Mouse (Mus musculus) ES-E14 (cell line): ENCODE results near the gene Nfkbil1. TPM values are rescaled to one million over a fixed set of nuclear protein-coding genes. Genes with fewer than 3 reads are reported as not detected.

Experiments used
- DNase-seq: peaks from one replicate; pipeline ENCODE4 v3.0.0-alpha.2; 2013; ENCODE audit warnings: low read depth, low spot score
- H3K27ac ChIP-seq: 2 replicates; pipeline ENCODE4 v1.5.1; 2012; ENCODE audit warnings: low read depth, mild to moderate bottlenecking, low read length, moderate library complexity, mixed read lengths; ENCODE audit not compliant: poor library complexity, insufficient read depth, severe bottlenecking
- H3K36me3 ChIP-seq: 2 replicates; pipeline ENCODE4 v1.6.1; 2012; ENCODE audit warnings: mild to moderate bottlenecking, low read length, moderate library complexity, mixed read lengths; ENCODE audit not compliant: control insufficient read depth, poor library complexity, insufficient read depth, severe bottlenecking
- H3K4me1 ChIP-seq, 2 experiments: fragments of 150-350 bp in 1 of 2; sonication (generic) in 1 of 2; 2 replicates each; pipeline ENCODE4 v1.6.1; 2012; ENCODE audit warnings: low read length in 2 of 2, mild to moderate bottlenecking in 1 of 2, mixed read lengths in 1 of 2; ENCODE audit not compliant: control insufficient read depth in 2 of 2, insufficient read depth in 2 of 2, poor library complexity in 1 of 2
- H3K4me3 ChIP-seq, 2 experiments: fragments of 150-350 bp in 1 of 2; sonication (generic) in 1 of 2; 2 replicates each; pipeline ENCODE4 v1.5.1; 2012; ENCODE audit warnings: low read length in 2 of 2, low read depth in 1 of 2, mild to moderate bottlenecking in 1 of 2, mixed read lengths in 1 of 2; ENCODE audit not compliant: insufficient read depth in 1 of 2, poor library complexity in 1 of 2, severe bottlenecking in 1 of 2
- H3K9ac ChIP-seq: 2 replicates; pipeline ENCODE4 v1.6.1; 2012; ENCODE audit warnings: low read depth, mild to moderate bottlenecking, low read length, mixed read lengths; ENCODE audit not compliant: poor library complexity, insufficient read depth, severe bottlenecking
- H3K9me3 ChIP-seq: fragments of 150-350 bp; sonication (generic); 2 replicates; pipeline ENCODE4 v1.6.1; 2012; ENCODE audit warnings: low read depth, mild to moderate bottlenecking, low read length; ENCODE audit not compliant: control insufficient read depth, insufficient read depth
- CHD2 ChIP-seq: IDR thresholded peaks from 2 replicates; pipeline ENCODE4 v1.6.1; 2014; ENCODE audit warnings: mild to moderate bottlenecking, low read depth, low read length, inconsistent platforms
- HCFC1 ChIP-seq: IDR thresholded peaks from 2 replicates; pipeline ENCODE4 v1.6.1; 2012; ENCODE audit warnings: low read length, inconsistent platforms, borderline replicate concordance; ENCODE audit not compliant: insufficient read depth
- MAFK ChIP-seq: IDR thresholded peaks from 2 replicates; pipeline ENCODE4 v1.6.1; 2014; ENCODE audit warnings: mild to moderate bottlenecking, low read depth, low read length, inconsistent platforms; ENCODE audit not compliant: insufficient read depth
- ZC3H11A ChIP-seq: IDR thresholded peaks from 2 replicates; pipeline ENCODE4 v1.6.1; 2012; ENCODE audit warnings: low read depth, mild to moderate bottlenecking, inconsistent platforms, low read length, borderline replicate concordance
- ZNF384 ChIP-seq: IDR thresholded peaks from 2 replicates; pipeline ENCODE4 v1.6.1; 2012; ENCODE audit warnings: low read depth, low read length, inconsistent platforms
- in situ Hi-C, 2 experiments: fragments of 600-800 bp; cut with MboI; formaldehyde crosslinking; loops; one replicate each; pipeline ENCODE4 v1.15.1; 2025; ENCODE audit warnings: low sequenced_read_pairs in 2 of 2, inconsistent platforms in 1 of 2; ENCODE audit not compliant: unreplicated experiment in 2 of 2
- total RNA-seq: library from RNA; depleted of rRNA; stranded (reverse); fragments of 300-350 nt; gene quantifications from 2 replicates; pipeline ENCODE4 v1.2.3, GENCODE M21; 2012

The Nfkbil1 gene
- total RNA-seq, 1 experiment, result 6.1 TPM

GRCm38 (mm10) chr17:35255704-35256103 is 20.1 kb upstream of the Nfkbil1 start:
- H3K36me3 ChIP-seq, result peaks cover 31% of the 10 kb centered on the region
- no peak overlapping the region for H3K9ac ChIP-seq
- in situ Hi-C loops, result no loop called here
- H3K4me1 ChIP-seq, result peaks cover 0 to 14% of the 10 kb centered on the region in 2 experiments; a peak in 1 of 4 replicates
- no peak overlapping the region for H3K4me3 ChIP-seq
- H3K27ac ChIP-seq, result no peak overlapping the region
- TF ChIP-seq MAFK (no peak), CHD2 (no peak), ZC3H11A (no peak), HCFC1 (no peak), ZNF384 (no peak)
- H3K9me3 ChIP-seq, result no peaks in the 10 kb centered on the region
- no peak for DNase-seq

- H3K4me3 ChIP-seq, result no peak overlapping the region
- peaks cover 0 to 16% of the 10 kb centered on the region in 2 experiments; a peak in 1 of 4 replicates for H3K4me1 ChIP-seq
- H3K9me3 ChIP-seq, result no peaks in the 10 kb centered on the region
- H3K9ac ChIP-seq, result no peak overlapping the region
- no peak for DNase-seq
- in situ Hi-C loops, result no loop called here
- TF ChIP-seq HCFC1 (no peak), MAFK (no peak), ZC3H11A (no peak), CHD2 (no peak), ZNF384 (no peak)
- peaks cover 35% of the 10 kb centered on the region for H3K36me3 ChIP-seq
- no peak overlapping the region for H3K27ac ChIP-seq
Measured at GRCm38 (mm10) chr17:35255301-35255700, 19.7 kb upstream of the Nfkbil1 start.

GRCm38 (mm10) chr17:35254241-35255098 is 18.9 kb upstream of the Nfkbil1 start:
- no peak for TF ChIP-seq HCFC1
- no peak for TF ChIP-seq ZC3H11A
- no peak for TF ChIP-seq CHD2
- no peak for TF ChIP-seq ZNF384
- no peak for TF ChIP-seq MAFK
- Histone ChIP-seq H3K4me3 (no peak overlapping the region), H3K9me3 (no peaks in the 10 kb centered on the region), H3K9ac (no peak overlapping the region), H3K36me3 (peaks cover 43% of the 10 kb centered on the region), H3K4me1 (peaks cover 0 to 15% of the 10 kb centered on the region in 2 experiments; a peak in 1 of 4 replicates), H3K27ac (no peak overlapping the region)
- DNase-seq, result no peak
- in situ Hi-C loops, result no loop called here

DNA sequence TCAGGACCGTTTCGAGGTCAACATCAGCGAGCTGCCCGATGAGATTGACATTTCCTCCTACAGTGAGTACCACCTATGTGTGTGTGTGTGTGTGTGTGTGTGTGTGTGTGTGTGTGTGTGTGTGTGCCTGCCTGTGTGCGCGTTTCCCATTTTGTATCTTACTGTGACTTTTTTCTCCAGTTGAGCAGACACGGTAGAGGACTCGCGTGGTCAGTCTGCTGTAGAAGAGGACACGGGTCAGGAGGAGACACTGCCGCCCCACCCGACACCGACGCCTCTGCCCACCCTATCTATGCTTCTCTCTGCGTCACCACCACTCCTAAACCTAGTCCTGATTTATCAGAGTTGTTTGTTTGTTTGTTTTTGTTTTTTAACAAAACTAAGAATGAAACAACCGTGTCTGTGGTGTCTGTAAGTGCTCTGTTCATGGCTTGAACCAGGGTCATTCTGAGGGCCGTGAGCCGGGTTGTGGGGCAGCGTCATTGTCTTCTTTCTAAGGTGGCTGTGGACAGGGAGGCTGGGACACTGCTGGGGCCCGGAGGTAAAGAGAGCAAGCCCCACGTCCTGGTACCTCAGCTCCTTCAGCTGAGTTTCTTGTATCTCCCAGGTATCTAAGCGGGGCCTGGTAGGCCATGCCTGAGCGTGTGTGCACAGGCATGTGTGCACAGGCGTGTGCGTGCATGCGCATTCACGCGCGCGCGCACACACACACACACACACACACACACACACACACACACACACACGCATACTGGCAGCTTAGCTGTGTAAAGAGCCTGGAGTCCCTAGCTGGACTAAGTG is 17.9 kb upstream of the Nfkbil1 start:
- Histone ChIP-seq H3K4me3 (no peak overlapping the region), H3K36me3 (peaks cover 53% of the 10 kb centered on the region), H3K9ac (no peak overlapping the region), H3K27ac (no peak overlapping the region), H3K4me1 (peaks cover 0 to 14% of the 10 kb centered on the region in 2 experiments; a peak in 1 of 4 replicates), H3K9me3 (no peaks in the 10 kb centered on the region)
- no peak for DNase-seq
- in situ Hi-C loops, result no loop called here
- TF ChIP-seq HCFC1 (no peak), CHD2 (no peak), MAFK (no peak), ZC3H11A (no peak), ZNF384 (no peak)
